Mouse (Mus musculus): ENCODE results near the gene Timm13. TPM values are rescaled to one million over a fixed set of nuclear protein-coding genes. Genes with fewer than 3 reads are reported as not detected.
A peak's percentile ranks its signal among the peaks of the same experiment; 100 is the strongest.

Gene Timm13
- polyA plus RNA-seq, 1 experiment from 2014 or later: 434 TPM

GRCm38 (mm10) chr10:80917779-80918434, 17.1 kb upstream of the Timm13 start, which contains the start of gene Lmnb2:
TSS of gene Lmnb2 (minus strand) at chr10:80918245.
- no peak for TF ChIP-seq CTCF (IDR thresholded peaks at IDR 0.05; ENCODE audit: low read depth)
- DNase-seq (ENCODE audit: low spot score) (peak; percentile 83), ATAC-seq (replicated peaks; ENCODE audit: low FRiP score, low read depth) (no peak)
- peak within 1 kb of the TSS; percentile 87 for H3K4me3 ChIP-seq (replicated peaks; ENCODE audit: low read depth, low read length)
- 0 out of 2 replicates have a peak, but pooled peaks cover 11% of the 10 kb centered on the region for H3K4me1 ChIP-seq (replicated peaks; ENCODE audit: insufficient read depth, low read length)
- H3K9me3 ChIP-seq (replicated peaks; ENCODE audit: low read length): no peaks in the 10 kb centered on the region
- H3K36me3 ChIP-seq (ENCODE audit: insufficient read depth, low read length): 0 out of 2 replicates have a peak, but pooled peaks cover 5% of the 10 kb centered on the region
- H3K27me3 ChIP-seq (ENCODE audit: insufficient read depth, low read length): no peaks in the 10 kb centered on the region
- H3K4me2 ChIP-seq (ENCODE audit: low read length): peak within 1 kb of the TSS; percentile 93
- peak within 1 kb of the TSS; percentile 72 for H3K9ac ChIP-seq (ENCODE audit: low read depth, low read length)
- peak within 1 kb of the TSS; percentile 80 for H3K27ac ChIP-seq
- WGBS: under 1% methylated on average over 61 of the region's 61 CpGs

DNA sequence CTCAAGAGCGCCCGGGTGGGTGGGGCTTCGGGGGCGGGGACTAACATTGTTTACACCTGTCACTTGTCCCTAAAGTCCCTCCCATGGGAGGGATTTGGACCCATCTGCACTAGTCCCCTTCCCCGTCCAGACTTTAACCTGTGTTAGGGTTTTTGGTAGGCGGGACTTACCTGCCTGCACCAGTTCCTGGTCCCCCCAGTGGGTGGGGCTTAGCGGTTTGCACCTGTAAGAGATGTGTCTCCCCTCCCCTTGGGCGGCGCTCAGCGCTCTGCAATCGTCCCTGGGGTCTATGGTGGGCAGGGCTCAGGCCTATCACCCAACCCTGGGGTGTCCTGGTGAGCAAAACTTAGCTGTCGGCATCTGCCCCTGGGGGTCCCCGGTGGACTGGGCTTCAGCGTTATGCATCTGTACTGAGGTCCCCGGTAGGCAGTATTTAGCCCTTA, 16.6 kb upstream of the Timm13 start:
- no peak for DNase-seq (ENCODE audit: low spot score)
- Histone ChIP-seq H3K9me3 (replicated peaks; ENCODE audit: low read length) (no peaks in the 10 kb centered on the region), H3K4me3 (replicated peaks; ENCODE audit: low read depth, low read length) (peak overlapping the region; percentile 87), H3K4me2 (ENCODE audit: low read length) (peak overlapping the region; percentile 93), H3K4me1 (replicated peaks; ENCODE audit: insufficient read depth, low read length) (0 out of 2 replicates have a peak, but pooled peaks cover 11% of the 10 kb centered on the region), H3K9ac (ENCODE audit: low read depth, low read length) (peak overlapping the region; percentile 72), H3K36me3 (ENCODE audit: insufficient read depth, low read length) (0 out of 2 replicates have a peak, but pooled peaks cover 5% of the 10 kb centered on the region), H3K27me3 (ENCODE audit: insufficient read depth, low read length) (no peaks in the 10 kb centered on the region), H3K27ac (peak overlapping the region; percentile 80)
- WGBS: 2% methylated on average over 15 of the region's 15 CpGs
- TF ChIP-seq CTCF (IDR thresholded peaks at IDR 0.05; ENCODE audit: low read depth): no peak
- ATAC-seq (replicated peaks; ENCODE audit: low FRiP score, low read depth): peak; percentile 81

- H3K4me2 ChIP-seq (ENCODE audit: low read length): no peak overlapping the region
- H3K27me3 ChIP-seq (ENCODE audit: insufficient read depth, low read length): no peaks in the 10 kb centered on the region
- TF ChIP-seq CTCF (IDR thresholded peaks at IDR 0.05; ENCODE audit: low read depth): no peak
- 0 out of 2 replicates have a peak, but pooled peaks cover 11% of the 10 kb centered on the region for H3K4me1 ChIP-seq (replicated peaks; ENCODE audit: insufficient read depth, low read length)
- no peak for DNase-seq (ENCODE audit: low spot score)
- 86% methylated on average over 4 of the region's 4 CpGs for WGBS
- no peak overlapping the region for H3K9ac ChIP-seq (ENCODE audit: low read depth, low read length)
- H3K4me3 ChIP-seq (replicated peaks; ENCODE audit: low read depth, low read length): no peak overlapping the region
- ATAC-seq (replicated peaks; ENCODE audit: low FRiP score, low read depth): no peak
- 0 out of 2 replicates have a peak, but pooled peaks cover 5% of the 10 kb centered on the region for H3K36me3 ChIP-seq (ENCODE audit: insufficient read depth, low read length)
- H3K27ac ChIP-seq: no peak overlapping the region
- H3K9me3 ChIP-seq (replicated peaks; ENCODE audit: low read length): no peaks in the 10 kb centered on the region
These were observed 15.0 kb upstream of the Timm13 start for GRCm38 (mm10) chr10:80915736-80916135.

DNA sequence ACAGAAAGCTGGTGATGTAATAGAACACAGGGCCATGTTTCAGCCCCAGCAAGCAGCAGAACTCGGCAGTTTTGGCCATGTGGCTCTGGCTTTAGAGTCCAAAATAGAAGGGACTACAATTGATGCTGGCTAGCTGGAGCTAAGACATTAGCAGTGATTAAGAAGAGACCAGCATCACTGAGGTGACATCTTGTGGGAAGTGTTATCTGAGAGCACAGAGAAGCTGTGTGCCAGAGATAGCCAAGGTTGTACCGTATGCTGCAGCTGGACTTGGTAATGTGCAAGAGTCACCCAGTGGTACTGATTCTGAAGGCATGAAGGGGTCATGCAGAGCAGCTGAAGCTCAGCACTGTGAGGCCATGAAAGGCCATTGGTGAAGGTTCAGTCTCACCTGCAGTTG, 14.5 kb upstream of the Timm13 start:
- 84% methylated on average over 2 of the region's 2 CpGs for WGBS
- no peak overlapping the region for H3K4me2 ChIP-seq (ENCODE audit: low read length)
- no peak for ATAC-seq (replicated peaks; ENCODE audit: low FRiP score, low read depth)

DNA sequence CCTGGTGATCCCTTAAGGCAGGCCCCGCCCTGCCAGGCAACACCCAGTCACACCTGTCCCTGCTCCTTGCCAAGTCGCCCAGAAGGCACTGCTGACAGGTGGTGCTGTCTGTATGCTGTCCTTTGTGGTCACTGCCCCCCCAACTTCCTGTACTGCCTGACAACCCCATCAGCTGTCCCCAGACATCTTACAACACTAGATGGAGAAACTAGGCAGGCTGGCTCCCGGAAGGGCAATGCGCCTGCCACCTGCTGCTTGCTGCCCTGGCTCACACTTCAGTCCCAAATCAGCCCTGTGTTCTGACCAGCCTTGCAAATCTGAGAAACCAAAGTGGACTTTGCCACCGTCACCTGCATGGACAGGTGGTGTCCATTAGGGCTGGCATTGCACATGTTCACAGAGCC, 13.5 kb upstream of the Timm13 start:
- no peak overlapping the region for H3K9ac ChIP-seq (ENCODE audit: low read depth, low read length)
- H3K4me2 ChIP-seq (ENCODE audit: low read length): no peak overlapping the region
- ATAC-seq (replicated peaks; ENCODE audit: low FRiP score, low read depth): no peak
- DNase-seq (ENCODE audit: low spot score): no peak
- 84% methylated on average over 5 of the region's 5 CpGs for WGBS
- H3K27ac ChIP-seq: no peak overlapping the region
- peaks cover 9% of the 10 kb centered on the region; the same call in 1 of the 2 replicates for H3K36me3 ChIP-seq (ENCODE audit: insufficient read depth, low read length)
- H3K27me3 ChIP-seq (ENCODE audit: insufficient read depth, low read length): no peaks in the 10 kb centered on the region
- H3K9me3 ChIP-seq (replicated peaks; ENCODE audit: low read length): no peaks in the 10 kb centered on the region
- no peak overlapping the region for H3K4me3 ChIP-seq (replicated peaks; ENCODE audit: low read depth, low read length)
- H3K4me1 ChIP-seq (replicated peaks; ENCODE audit: insufficient read depth, low read length): 0 out of 2 replicates have a peak, but pooled peaks cover 11% of the 10 kb centered on the region
- TF ChIP-seq CTCF (IDR thresholded peaks at IDR 0.05; ENCODE audit: low read depth): no peak

More for the DNA sequence above, 14.5 kb upstream of the Timm13 start:
- no peak overlapping the region for H3K4me3 ChIP-seq (replicated peaks; ENCODE audit: low read depth, low read length)
- 0 out of 2 replicates have a peak, but pooled peaks cover 11% of the 10 kb centered on the region for H3K4me1 ChIP-seq (replicated peaks; ENCODE audit: insufficient read depth, low read length)
- H3K9ac ChIP-seq (ENCODE audit: low read depth, low read length): no peak overlapping the region
- 0 out of 2 replicates have a peak, but pooled peaks cover 5% of the 10 kb centered on the region for H3K36me3 ChIP-seq (ENCODE audit: insufficient read depth, low read length)
- no peak overlapping the region for H3K27ac ChIP-seq
- DNase-seq (ENCODE audit: low spot score): no peak
- H3K27me3 ChIP-seq (ENCODE audit: insufficient read depth, low read length): no peaks in the 10 kb centered on the region
- no peaks in the 10 kb centered on the region for H3K9me3 ChIP-seq (replicated peaks; ENCODE audit: low read length)
- TF ChIP-seq CTCF (IDR thresholded peaks at IDR 0.05; ENCODE audit: low read depth): no peak

- no peaks in the 10 kb centered on the region for H3K27me3 ChIP-seq (ENCODE audit: insufficient read depth, low read length)
- H3K4me3 ChIP-seq (replicated peaks; ENCODE audit: low read depth, low read length): no peak overlapping the region
- 72% methylated on average over 7 of the region's 8 CpGs for WGBS
- ATAC-seq (replicated peaks; ENCODE audit: low FRiP score, low read depth): no peak
- H3K36me3 ChIP-seq (ENCODE audit: insufficient read depth, low read length): peaks cover 12% of the 10 kb centered on the region; the same call in 1 of the 2 replicates
- 0 out of 2 replicates have a peak, but pooled peaks cover 11% of the 10 kb centered on the region for H3K4me1 ChIP-seq (replicated peaks; ENCODE audit: insufficient read depth, low read length)
- no peak overlapping the region for H3K27ac ChIP-seq
- no peak for DNase-seq (ENCODE audit: low spot score)
- H3K9me3 ChIP-seq (replicated peaks; ENCODE audit: low read length): no peaks in the 10 kb centered on the region
- H3K4me2 ChIP-seq (ENCODE audit: low read length): no peak overlapping the region
- TF ChIP-seq CTCF (IDR thresholded peaks at IDR 0.05; ENCODE audit: low read depth): no peak
- H3K9ac ChIP-seq (ENCODE audit: low read depth, low read length): no peak overlapping the region
These were observed 12.7 kb upstream of the Timm13 start for GRCm38 (mm10) chr10:80913364-80914011.
